Mouse (Mus musculus) ovary, postnatal 10 days (tissue): Measurements from ENCODE around the gene Hap1.

Experiments
- DNase-seq: peaks from one replicate; pipeline ENCODE4 v3.0.0; 2022; ENCODE audit warnings: low spot score

Gene Hap1

GRCm38 (mm10) chr11:100355972-100356818 lies at the start of gene Hap1:
Gene Hap1, minus strand, starts transcription at chr11:100356128.
- DNase-seq = peak; percentile 46

- DNase-seq = no peak
Measured at GRCm38 (mm10) chr11:100404456-100405074, 48.6 kb upstream of the Hap1 start.

DNA sequence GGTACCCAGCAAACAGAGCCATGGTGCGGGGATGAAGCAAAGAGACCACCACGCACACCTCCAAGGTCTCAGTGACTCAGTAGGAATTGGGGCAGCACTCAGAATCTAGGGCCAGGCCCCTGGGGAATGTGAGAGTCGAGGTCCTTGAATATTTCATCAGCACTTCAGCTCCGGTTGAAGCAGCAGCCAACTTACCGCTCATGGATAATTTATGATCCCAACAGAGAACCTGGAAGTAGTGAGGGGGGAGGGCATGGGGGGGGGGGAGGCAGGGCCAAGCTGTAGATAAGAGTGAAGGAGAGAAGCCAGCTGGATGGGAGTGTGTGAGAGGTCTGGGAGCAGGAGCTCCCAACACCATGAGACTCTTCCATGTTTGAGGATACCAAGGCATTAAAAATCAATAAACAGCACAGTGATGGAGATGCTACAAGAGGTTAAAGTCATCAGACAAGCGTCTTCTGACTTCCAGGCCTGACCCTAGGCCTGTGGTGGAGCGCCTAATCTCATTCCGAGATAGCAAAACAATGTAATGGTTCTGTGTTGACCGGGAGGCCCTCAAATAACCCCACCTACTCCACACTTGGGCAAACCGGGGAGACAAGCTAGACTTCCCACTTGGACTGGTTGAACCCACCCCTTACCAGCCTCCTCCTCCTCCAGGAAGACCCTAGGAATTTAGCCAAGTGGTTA lies 47.7 kb upstream of the Hap1 start:
- no peak for DNase-seq

DNA sequence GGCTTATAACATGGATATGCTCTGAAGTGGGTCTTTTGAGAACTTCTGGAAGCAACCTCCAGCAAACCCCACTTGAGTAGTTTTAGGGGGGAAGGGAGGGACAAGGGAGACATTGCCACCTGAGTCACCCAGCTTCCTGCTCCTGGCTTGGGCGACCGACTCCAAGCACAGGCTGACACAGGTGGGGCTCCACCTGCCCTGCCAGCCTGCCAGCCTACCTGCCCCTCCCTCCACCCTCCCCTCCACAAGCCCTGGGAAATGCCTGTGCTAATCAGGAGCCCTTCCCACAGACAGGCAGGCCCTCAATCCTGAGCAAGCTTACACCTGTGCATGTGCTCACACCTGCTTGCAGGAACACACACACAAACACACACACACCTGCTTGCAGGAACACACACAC lies 46.8 kb upstream of the Hap1 start:
- DNase-seq = no peak

DNA sequence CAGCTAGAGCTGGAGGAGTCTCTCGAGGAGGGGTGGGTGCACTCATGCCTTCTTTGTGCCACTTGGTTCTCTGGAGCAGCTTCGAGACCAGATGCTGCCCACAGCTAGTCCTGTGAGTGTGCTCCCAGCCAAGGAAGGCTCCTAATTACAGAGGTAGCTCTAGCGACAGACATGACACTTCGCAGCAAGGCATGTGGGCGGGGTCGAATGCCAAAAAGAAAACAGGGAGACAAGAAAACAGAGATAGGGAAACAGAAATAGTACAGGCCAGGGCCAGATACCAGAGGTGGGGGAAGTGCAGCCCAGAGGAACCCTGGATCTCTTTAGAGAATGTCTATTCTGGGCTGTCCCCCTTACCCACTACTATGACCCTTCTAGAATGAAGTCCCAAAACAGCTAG lies 46.3 kb upstream of the Hap1 start:
- DNase-seq = no peak

GRCm38 (mm10) chr11:100400842-100401241 lies 44.9 kb upstream of the Hap1 start:
- DNase-seq = no peak

DNA sequence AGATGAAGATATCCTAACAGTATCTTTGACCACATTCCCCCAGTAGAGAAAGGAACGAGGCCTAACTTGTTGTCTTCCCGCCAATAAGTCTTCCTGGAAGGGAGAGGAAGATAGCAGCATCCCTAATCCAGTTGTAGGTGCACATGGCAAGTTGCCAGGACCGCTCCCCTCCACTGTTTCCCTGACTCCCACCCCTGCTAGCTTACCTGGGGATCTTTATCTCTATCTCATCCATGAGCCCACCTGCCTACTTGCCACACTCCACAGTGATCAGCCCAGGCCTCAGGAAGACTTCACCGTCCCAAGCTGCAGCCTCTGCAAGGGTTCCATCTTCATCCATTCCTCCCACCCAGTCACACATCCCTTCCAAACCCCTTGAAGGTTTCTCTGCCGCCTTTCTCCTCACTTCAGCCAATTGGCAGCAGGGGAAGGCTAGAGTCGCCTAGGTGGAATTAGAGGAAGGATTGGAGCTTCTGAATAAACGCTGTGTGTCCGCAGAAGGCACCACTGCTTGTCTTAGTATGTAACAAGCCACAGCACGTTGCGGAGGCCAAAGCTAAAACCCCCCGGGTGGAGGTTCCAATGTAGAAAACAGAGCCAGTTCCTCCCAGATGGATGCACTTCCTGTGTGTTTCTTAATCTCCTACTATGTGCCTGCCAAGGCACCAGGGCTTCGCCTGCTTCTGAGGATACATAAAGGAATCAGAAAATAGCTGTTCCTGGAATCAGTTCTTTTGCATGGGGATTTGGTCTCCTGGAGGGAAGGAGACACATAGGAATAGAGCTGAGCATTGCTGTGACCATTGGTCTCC lies 44.0 kb upstream of the Hap1 start:
- no peak for DNase-seq

DNA sequence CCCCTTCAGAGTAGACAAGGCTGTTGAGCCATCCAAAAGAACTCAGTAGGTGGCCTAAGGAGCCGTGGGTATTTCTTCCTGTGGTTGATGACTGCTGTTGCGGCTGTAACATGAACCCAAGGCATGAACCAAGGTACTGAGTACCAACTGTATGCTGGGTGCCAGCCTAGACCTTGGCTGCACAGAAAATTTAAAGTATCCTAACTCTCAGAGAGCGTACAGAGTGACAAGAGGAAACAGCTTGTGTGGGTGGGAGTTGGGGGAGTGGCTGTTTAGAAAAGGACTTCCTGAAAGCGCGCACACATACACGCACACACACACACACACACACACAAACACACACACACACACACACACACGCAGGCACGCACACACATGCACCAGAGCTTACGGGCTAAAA lies 43.4 kb upstream of the Hap1 start:
- DNase-seq = no peak

DNA sequence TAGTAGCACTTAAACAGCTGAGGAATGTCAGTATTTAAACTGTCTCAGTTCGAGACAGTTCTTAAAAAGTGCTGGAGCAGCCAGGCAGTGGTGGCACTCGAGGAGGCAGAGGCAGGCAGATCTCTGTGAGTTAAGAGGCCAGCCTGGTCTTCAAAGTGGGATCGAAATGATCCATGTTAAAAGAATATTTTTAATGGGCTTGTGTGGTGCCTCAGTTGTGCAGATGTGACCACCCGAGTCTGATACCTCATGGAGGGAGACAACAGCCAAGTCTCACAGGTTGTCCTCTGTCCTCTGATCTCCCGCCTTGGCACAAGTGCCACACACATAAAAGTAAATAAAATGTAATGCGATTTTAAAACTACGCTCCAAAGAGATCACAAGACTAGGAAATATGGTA lies 42.6 kb upstream of the Hap1 start:
- DNase-seq = no peak

DNA sequence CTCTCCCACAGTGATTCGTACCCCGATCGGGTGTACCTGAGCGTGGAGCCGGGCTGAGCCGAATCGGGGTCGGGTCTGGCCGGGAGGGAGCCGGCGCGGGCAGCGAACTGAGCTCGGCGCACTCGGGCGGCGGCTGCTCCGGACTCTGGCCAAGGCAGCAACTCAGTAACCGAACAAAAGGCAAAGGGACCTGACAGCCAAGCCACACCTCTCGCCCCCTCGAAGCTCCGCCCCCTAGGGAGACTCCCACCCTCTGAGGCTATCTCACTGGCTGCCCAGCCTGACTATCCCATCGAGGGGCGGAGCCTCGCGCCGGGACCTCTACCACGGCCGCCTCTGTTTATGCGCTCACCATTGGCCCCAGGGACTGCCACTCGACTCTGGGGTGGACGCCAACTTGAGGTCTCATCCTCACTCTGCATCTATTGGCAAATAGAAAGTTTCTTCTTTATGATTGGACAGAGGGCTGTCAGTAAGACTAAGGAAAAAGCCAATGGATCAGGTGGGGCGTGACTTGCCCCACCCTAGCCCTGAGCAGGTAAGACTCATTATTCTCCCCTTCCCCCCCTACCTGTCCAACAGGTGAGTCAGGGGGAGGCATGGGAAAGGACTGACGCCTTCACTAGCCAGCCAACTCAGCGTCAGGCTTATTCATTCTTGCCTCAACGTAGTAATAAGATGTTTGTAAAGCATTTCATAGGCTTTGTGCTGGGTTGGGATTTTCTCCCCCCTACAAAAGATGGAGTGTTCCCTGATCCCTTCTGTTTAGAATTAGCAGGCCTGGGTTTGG lies 41.9 kb upstream of the Hap1 start, which contains the start of gene Jup:
TSS of gene Jup (minus strand) at position 164 of the 790 bp plus-strand sequence.
- peak; percentile 95 for DNase-seq

GRCm38 (mm10) chr11:100396886-100397599 lies 41.1 kb upstream of the Hap1 start:
- no peak for DNase-seq

DNA sequence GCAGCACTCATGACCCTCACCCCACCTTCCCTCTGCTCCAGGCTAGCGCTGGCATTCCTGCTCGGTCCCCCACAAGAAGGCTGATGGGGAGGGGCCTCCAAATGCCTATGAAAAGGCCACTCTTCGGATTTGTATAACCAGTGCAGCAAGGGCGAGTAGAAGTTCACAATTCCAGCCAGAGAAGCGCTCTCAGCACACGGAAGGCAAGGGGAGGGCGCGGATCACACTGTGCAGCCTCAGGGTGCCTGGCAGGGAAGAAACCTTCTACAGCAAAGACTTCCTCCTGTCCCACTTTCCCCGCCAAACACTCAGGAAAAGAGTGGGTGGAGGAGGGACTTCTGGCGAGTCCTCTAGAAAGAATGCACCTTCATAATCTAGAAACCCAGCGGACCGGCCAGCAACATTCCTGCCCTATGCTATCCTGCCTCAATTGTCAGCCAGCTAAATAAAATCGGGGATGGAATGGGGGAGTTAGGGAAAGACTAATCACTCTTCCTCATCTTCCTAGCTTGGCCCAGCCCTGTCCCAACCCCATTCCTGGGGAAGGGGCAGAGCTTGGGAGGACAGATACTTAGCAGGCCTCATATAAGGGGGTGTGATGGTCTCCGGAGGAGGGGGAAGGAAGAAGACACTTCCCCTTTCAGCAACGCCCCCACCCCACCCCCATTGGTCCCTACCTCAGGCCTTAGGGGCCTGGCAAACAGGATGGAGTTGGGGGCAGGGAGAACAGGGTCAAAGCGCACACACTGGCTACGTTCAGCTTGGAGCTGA lies 40.1 kb upstream of the Hap1 start:
- DNase-seq = no peak

DNA sequence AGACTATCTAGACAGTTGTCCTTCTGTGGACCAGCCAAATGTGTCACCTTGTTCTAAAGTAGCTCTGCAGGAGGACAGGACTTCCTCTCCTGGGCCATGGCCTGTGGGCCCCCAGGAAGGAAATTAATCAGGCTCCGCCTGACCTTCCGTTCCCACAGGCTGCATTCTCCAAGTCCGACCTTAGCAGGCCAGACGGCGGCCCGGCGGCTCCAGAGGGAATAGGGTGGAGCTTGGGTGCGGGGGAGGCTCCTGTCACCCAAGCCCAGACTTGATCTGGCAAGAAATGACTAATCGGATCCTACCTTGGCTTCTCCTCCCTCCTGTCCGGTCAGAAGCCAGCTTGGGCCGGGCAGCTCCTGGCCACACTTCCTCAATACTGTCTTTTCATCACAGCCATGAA lies 39.3 kb upstream of the Hap1 start:
- DNase-seq = no peak

GRCm38 (mm10) chr11:100394353-100395074 lies 38.6 kb upstream of the Hap1 start:
- DNase-seq = no peak

- no peak for DNase-seq
Measured at GRCm38 (mm10) chr11:100393733-100394132, 37.8 kb upstream of the Hap1 start.

DNA sequence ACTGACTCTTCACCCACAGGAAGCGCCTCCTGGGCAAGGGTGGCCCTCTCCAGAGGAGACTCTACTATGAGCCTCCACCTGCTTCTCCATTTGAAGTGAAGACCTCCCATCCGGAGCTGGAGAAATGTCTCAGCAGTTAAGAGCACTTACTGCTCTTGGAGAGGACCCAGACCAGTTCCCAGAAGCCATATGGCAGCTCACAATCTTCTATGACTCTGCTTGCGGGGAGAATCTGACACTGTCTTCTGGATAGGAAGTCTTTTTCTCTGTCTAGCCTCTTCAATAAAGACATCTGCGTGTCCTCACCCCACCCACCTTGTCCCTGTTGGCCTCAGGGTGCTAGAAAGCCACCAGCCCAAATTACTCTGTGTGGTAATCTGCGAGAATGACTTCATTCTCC lies 37.0 kb upstream of the Hap1 start:
- DNase-seq = no peak

DNA sequence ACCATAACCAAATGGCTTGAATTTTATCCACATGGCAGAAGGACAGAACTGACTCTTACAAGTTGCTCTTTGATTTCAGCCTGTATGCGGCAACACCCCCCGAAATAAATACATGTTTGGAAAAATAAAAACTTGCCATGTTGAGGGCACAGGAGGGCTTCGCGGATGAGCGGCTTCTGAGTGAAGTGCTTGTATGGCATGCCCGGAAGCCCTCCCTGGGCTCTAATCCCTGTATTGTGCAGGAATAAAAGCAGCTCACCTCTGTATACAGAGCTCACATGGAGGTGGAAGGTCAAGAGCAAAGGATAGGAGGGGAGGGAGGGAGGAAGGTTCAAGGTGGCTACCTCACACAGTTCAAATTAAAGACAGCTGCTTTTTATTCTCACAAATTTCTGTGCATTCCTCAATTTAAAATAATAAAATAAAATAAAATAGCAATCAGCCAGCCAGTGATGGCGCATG lies 36.0 kb upstream of the Hap1 start:
- no peak for DNase-seq

GRCm38 (mm10) chr11:100391081-100391883 lies 35.4 kb upstream of the Hap1 start:
- no peak for DNase-seq
